Mouse (Mus musculus) lung, adult 2 months (tissue): ENCODE results near the gene Spast.

ENCODE experiments used
- CTCF ChIP-seq: fragments of 200-500 bp; IDR thresholded peaks from 2 replicates; pipeline ENCODE4 v1.5.1; 2011; ENCODE audit warnings: mild to moderate bottlenecking, low read length, control low read depth; ENCODE audit not compliant: insufficient read depth
- POLR2A ChIP-seq: fragments of 200-500 bp; IDR thresholded peaks from 2 replicates; pipeline ENCODE4 v1.6.1; 2011; ENCODE audit warnings: low read depth, mild to moderate bottlenecking, control low read depth, low read length, borderline replicate concordance; ENCODE audit errors: extremely low read depth

- TF ChIP-seq CTCF (no peak), POLR2A (no peak)
Observed at GRCm38 (mm10) chr17:74394381-74394780, 55.6 kb downstream of the Spast start.
